23 mouse cellular contexts compared by ENCODE assay signal in the genomic region with DNA sequence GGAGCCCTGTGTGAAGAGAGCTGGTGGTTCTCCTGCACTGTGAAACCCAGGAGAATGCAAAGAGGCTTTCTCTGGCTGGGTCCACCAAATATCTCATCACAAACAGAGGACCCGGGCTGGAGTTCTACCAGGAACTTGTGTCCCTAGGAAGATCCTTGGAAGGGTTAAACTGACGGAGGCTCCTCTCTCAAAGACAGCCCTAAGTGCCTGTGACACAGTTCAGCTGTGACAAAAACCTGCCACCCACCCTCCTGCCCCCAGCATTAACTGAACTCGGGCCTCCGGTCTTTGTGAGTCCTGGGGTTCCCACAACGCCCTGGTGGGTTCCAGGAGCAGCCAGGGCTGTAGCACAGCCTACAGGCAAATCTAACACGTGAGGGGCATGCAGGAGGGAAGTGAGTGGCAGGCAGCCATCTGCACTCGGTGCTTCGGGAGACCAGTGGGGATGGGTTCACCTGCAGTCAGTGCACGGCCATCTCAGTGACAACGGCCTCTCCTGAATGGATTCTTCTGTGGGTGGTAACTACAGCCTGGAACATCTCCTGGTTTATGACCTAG. TPM values are rescaled to one million over a fixed set of nuclear protein-coding genes. Genes with fewer than 3 reads are reported as not detected.
DNase-seq lines count a peak whose midpoint lies in the region; ATAC-seq and TF ChIP-seq lines count a peak whose summit lies in the region.
"Had no signal": no experiment of that assay in that cellular context is flagged by ENCODE, and none has a peak within 500 bp of the region (broad histone marks: within the 10 kb centered on the region; RNA-seq: fewer than 3 reads in every experiment).

No protein-coding gene starts in this region.

- H3K4me1 ChIP-seq in lung, embryonic 14.5 days (ENCODE audit: insufficient read depth) = no peaks in the 10 kb centered on the region
- no peaks in the 10 kb centered on the region for H3K4me1 ChIP-seq in lung, adult 2 months (ENCODE audit: control insufficient read depth, insufficient read depth, low read length)

- no peak overlapping the region for H3K4me2 ChIP-seq in lung, embryonic 14.5 days
- H3K4me2 ChIP-seq: embryonic facial prominence, embryonic 12.5 days; forebrain, embryonic 13.5 days; forebrain, embryonic 15.5 days had no signal

- no peak overlapping the region for H3K9ac ChIP-seq in lung, embryonic 14.5 days
- H3K9ac ChIP-seq: embryonic facial prominence, embryonic 12.5 days; forebrain, embryonic 13.5 days; forebrain, embryonic 15.5 days had no signal

- no peak overlapping the region for H3K27ac ChIP-seq in lung, embryonic 14.5 days (ENCODE audit: low read depth)
- H3K27ac ChIP-seq: embryonic facial prominence, embryonic 10.5 days; embryonic facial prominence, embryonic 12.5 days; forebrain, embryonic 13.5 days; forebrain, embryonic 15.5 days had no signal

- H3K27me3 ChIP-seq in lung, embryonic 14.5 days (ENCODE audit: insufficient read depth, low read length) = no peaks in the 10 kb centered on the region
- H3K27me3 ChIP-seq: embryonic facial prominence, embryonic 12.5 days; forebrain, embryonic 13.5 days; forebrain, embryonic 15.5 days had no signal

- no peaks in the 10 kb centered on the region for H3K36me3 ChIP-seq in lung, embryonic 14.5 days (ENCODE audit: insufficient read depth)
- H3K36me3 ChIP-seq: embryonic facial prominence, embryonic 10.5 days; embryonic facial prominence, embryonic 12.5 days; forebrain, embryonic 15.5 days had no signal

- WGBS in lung, embryonic 14.5 days = 35% methylated on average over 10 of the region's 10 CpGs
- 51% methylated on average over 10 of the region's 10 CpGs for WGBS in lung, adult 2 months

- ATAC-seq in lung, embryonic 14.5 days (ENCODE audit: insufficient read depth) = peak; percentile 32; the same call in 1 of the 2 replicates
- ATAC-seq: forebrain, embryonic 13.5 days; forebrain, embryonic 15.5 days had no signal

- H3K4me3 ChIP-seq in lung, embryonic 14.5 days (ENCODE audit: low read depth, low read length) = no peak overlapping the region
- no peak overlapping the region for H3K4me3 ChIP-seq in lung, adult 2 months (replicated peaks; ENCODE audit: extremely low read depth, low read depth, low read length)
- H3K4me3 ChIP-seq: embryonic facial prominence, embryonic 10.5 days; embryonic facial prominence, embryonic 12.5 days; forebrain, embryonic 13.5 days; forebrain, embryonic 15.5 days had no signal

- TF ChIP-seq CTCF in lung, embryonic 14.5 days (IDR thresholded peaks at IDR 0.05; ENCODE audit: low read depth) = no peak
- TF ChIP-seq CTCF in lung, adult 2 months (IDR thresholded peaks at IDR 0.05; ENCODE audit: insufficient read depth, low read length) = no peak

- DNase-seq in lung, embryonic 14.5 days = peak; percentile 70
- no peak for DNase-seq in lung, adult 2 months
- peak; percentile 30 to 44 for DNase-seq in thymus, adult 18-20 months
- DNase-seq in thymus, postnatal 10 days (ENCODE audit: low spot score in 2 of 2) = no peak
- DNase-seq in thymus, postnatal 14 days = peak; percentile 51
- DNase-seq in thymus, postnatal 25 days = no peak
- DNase-seq in cerebellum, adult 9-10 months = no peak
- DNase-seq: adrenal gland, adult 2 months; adrenal gland, postnatal 10 days; adrenal gland, postnatal 25 days; cerebellum, adult 11 months; cerebellum, adult 18-20 months; cerebellum, adult 8-10 months; cerebellum, postnatal 25 days had no signal

- TF ChIP-seq POLR2A in lung, adult 2 months (IDR thresholded peaks at IDR 0.05; ENCODE audit: borderline replicate concordance, extremely low read depth, low read depth, low read length) = no peak

- no peaks in the 10 kb centered on the region for H3K9me3 ChIP-seq in lung, embryonic 14.5 days (ENCODE audit: low read depth, low read length)
- H3K9me3 ChIP-seq: embryonic facial prominence, embryonic 10.5 days; embryonic facial prominence, embryonic 12.5 days; forebrain, embryonic 13.5 days; forebrain, embryonic 15.5 days had no signal

RNA-seq across cellular contexts. Expression of gene Fam240a, which starts 17.1 kb away (rescaled TPM):
- not detected in 2 replicates for polyA plus RNA-seq in lung, embryonic 14.5 days (2014; fragmentation: Nextera tagmentation; extraction: Ambion mirVana)
- not detected in 2 replicates for polyA plus RNA-seq in lung, adult 2 months (2012; rRNA removed)
- polyA plus RNA-seq: adrenal gland, adult 2 months; brain, embryonic 14.5 days; C2C12; cortical plate, adult 2 months; embryonic facial prominence, embryonic 10.5 days; embryonic facial prominence, embryonic 12.5 days; embryonic facial prominence, embryonic 14.5 days; forebrain, embryonic 11.5 days; forebrain, embryonic 13.5 days; forebrain, embryonic 15.5 days had no signal

RNA-seq across cellular contexts. Expression of gene Tmie, which starts 19.6 kb away (rescaled TPM):
- polyA plus RNA-seq in lung, embryonic 14.5 days (2014; fragmentation: Nextera tagmentation; extraction: Ambion mirVana) = 0.21 and 0.31 TPM in 2 replicates
- polyA plus RNA-seq in lung, adult 2 months (2012; rRNA removed) = 4.1 and 4.3 TPM in 2 replicates
- polyA plus RNA-seq: C2C12 had no signal

RNA-seq across cellular contexts. Expression of gene Als2cl, which starts 19.9 kb away (rescaled TPM):
- polyA plus RNA-seq in lung, embryonic 14.5 days (2014; fragmentation: Nextera tagmentation; extraction: Ambion mirVana) = 4.5 and 5.1 TPM in 2 replicates
- polyA plus RNA-seq in lung, adult 2 months (2012; rRNA removed) = 118 and 120 TPM in 2 replicates

RNA-seq across cellular contexts. Expression of gene Prss50, which starts 41.8 kb away (rescaled TPM):
- polyA plus RNA-seq in lung, embryonic 14.5 days (2014; fragmentation: Nextera tagmentation; extraction: Ambion mirVana) = not detected in 2 replicates
- 0.10 TPM in 1 of 2 replicates, not detected in the other for polyA plus RNA-seq in lung, adult 2 months (2012; rRNA removed)
- polyA plus RNA-seq: adrenal gland, adult 2 months; embryonic facial prominence, embryonic 14.5 days had no signal

RNA-seq across cellular contexts. Expression of gene Tdgf1, which starts 46.4 kb away (rescaled TPM):
- polyA plus RNA-seq in lung, embryonic 14.5 days (2014; fragmentation: Nextera tagmentation; extraction: Ambion mirVana) = not detected in 2 replicates
- polyA plus RNA-seq in lung, adult 2 months (2012; rRNA removed) = 0.88 and 1.0 TPM in 2 replicates
- polyA plus RNA-seq: adrenal gland, adult 2 months; brain, embryonic 14.5 days; C2C12; embryonic facial prominence, embryonic 10.5 days; embryonic facial prominence, embryonic 12.5 days; forebrain, embryonic 11.5 days; forebrain, embryonic 13.5 days; forebrain, embryonic 15.5 days had no signal

Comparison
In these comparisons a context has a peak if more than half of its experiments do, and no peak if none do; other contexts are left out.
1. DNase-seq: peak in lung, embryonic 14.5 days (single experiment), thymus, adult 18-20 months (2 of 2) and thymus, postnatal 14 days (single experiment); none in lung, adult 2 months (single experiment), thymus, postnatal 10 days (0 of 2), thymus, postnatal 25 days (single experiment) and cerebellum, adult 9-10 months (single experiment).
2. RNA of gene Als2cl, which starts 19.9 kb away (polyA plus RNA-seq): 118 to 120 TPM in lung, adult 2 months; 4.5 to 5.1 TPM in lung, embryonic 14.5 days; every median in the first group is over 10 times any median in the second.